Mouse (Mus musculus) spleen, adult 2 months (tissue): Measurements from ENCODE around the gene E2f1.

ENCODE experiments used
- CTCF ChIP-seq: fragments of 200-500 bp; IDR thresholded peaks from 2 replicates; pipeline ENCODE4 v1.5.1; 2011; ENCODE audit warnings: mild to moderate bottlenecking, inconsistent platforms; ENCODE audit not compliant: insufficient read depth, insufficient read length, insufficient replicate concordance; ENCODE audit errors: extremely low read depth
- POLR2A ChIP-seq: fragments of 200-500 bp; IDR thresholded peaks from 2 replicates; pipeline ENCODE4 v1.6.1; 2011; ENCODE audit warnings: low read depth, low read length, inconsistent platforms

GRCm38 (mm10) chr2:154569836-154570286 lies at the start of gene E2f1:
- TF ChIP-seq CTCF (no peak), POLR2A (no peak)
